Mouse (Mus musculus) layer of hippocampus, adult 2 months (tissue): ENCODE results near the gene Tigar. TPM values are rescaled to one million over a fixed set of nuclear protein-coding genes. Genes with fewer than 3 reads are reported as not detected.

Experiments used
- DNase-seq, 2 experiments: peaks; one replicate each; pipeline ENCODE4 v3.0.0; 2022; ENCODE audit warnings: low spot score in 2 of 2
- H3K27ac ChIP-seq: fragments of 200-600 bp; 2 replicates; pipeline ENCODE4 v1.8.1; 2022
- H3K4me3 ChIP-seq: fragments of 200-600 bp; 2 replicates; pipeline ENCODE4 v1.8.1; 2022; ENCODE audit warnings: mild to moderate bottlenecking
- CTCF ChIP-seq: fragments of 200-600 bp; conservative IDR thresholded peaks from 2 replicates; pipeline ENCODE4 v1.8.1; 2022; ENCODE audit warnings: antibody characterized with exemption, mild to moderate bottlenecking, moderate library complexity
- total RNA-seq, 2 experiments: library from RNA; stranded (reverse); gene quantifications; 2 replicates each; pipeline ENCODE4 v1.2.3; 2021

The Tigar gene
- total RNA-seq, 2 experiments from 2014 or later: 25.6 to 27.3 TPM

GRCm38 (mm10) chr6:127149303-127149943, 40.1 kb upstream of the Tigar start:
- peak overlapping the region; percentile 75 for H3K4me3 ChIP-seq
- TF ChIP-seq CTCF: no peak
- DNase-seq: no peak
- H3K27ac ChIP-seq: peak overlapping the region; percentile 94

- H3K4me3 ChIP-seq: peak overlapping the region; percentile 75
- H3K27ac ChIP-seq: peak overlapping the region; percentile 94
- TF ChIP-seq CTCF: peak; percentile 19
- DNase-seq: no peak
Measured at GRCm38 (mm10) chr6:127148526-127149302, 39.4 kb upstream of the Tigar start.

- 0 out of 2 replicates have a peak overlapping the region, but pooled peaks have one; percentile 10 for H3K27ac ChIP-seq
- H3K4me3 ChIP-seq: peak overlapping the region; percentile 75; the same call in 1 of the 2 replicates
- TF ChIP-seq CTCF: peak; percentile 97
- DNase-seq: peak; percentile 84 to 86
Measured at GRCm38 (mm10) chr6:127147665-127148064, 38.3 kb upstream of the Tigar start.

DNA sequence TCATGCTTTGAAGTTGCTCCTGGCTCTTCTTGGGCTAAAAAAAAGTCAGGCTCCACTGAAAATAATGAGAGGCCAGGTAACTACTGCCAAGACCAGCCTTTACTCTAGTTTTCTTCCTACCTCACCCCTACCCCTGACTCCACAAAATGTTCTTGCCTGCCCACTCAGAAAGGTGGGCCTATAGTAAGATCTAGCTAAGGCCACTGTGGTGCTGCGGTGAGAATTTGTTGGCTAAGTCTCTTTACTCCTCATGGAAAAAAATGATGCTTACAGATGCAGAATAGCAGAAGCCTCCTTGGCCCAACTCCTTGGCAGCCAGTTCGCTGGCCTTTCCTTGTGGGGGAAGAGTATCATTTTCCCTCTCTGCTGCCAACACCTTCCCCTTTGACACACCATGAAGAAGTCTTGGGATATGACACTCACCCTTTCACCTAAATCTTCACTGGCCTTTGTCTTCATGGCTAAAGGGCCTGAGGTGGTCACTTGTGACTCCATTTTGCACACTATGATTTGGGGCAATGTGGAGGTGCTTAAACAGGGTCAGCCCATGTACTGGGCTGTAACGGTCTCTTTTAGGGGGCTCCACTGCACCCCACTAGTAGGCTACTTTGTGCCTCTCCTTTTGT, 37.1 kb upstream of the Tigar start:
- Histone ChIP-seq H3K27ac (no peak overlapping the region), H3K4me3 (no peak overlapping the region)
- no peak for TF ChIP-seq CTCF
- DNase-seq: no peak

DNA sequence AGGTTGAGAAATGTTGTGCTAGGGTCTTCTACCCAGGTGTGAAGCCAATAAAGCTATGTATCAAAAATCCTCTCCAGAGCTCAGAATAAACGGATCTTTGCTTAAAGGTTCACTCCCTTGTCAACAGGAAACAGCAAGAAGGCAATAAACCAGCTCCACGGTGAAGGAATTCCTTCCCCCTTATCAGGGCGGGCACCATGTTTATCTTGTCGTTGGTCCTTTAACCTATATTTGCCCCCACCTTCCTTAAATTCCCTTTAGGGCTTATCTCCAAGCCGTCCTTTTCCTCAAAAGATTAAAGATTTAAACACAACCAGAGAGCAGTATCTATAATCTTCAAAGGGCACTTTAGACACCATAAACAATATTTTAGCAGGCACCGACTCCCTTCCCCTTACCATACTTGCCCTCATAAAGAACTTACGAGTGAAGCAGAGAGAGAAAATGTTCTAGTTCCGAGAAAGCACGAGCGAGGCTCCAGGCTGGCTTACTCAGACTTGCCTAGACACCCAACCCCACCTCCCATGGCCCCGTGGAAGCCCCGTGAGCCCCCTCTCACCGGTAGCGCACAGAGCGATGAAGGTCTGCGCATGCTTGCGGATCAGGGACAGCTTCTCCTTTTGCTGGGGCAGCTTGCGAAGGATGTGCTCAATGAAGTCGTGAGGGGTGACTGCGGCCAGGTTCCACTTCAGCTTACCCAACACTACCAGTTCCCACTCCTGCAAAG, 36.3 kb upstream of the Tigar start:
- H3K4me3 ChIP-seq: no peak overlapping the region
- no peak overlapping the region for H3K27ac ChIP-seq
- no peak for TF ChIP-seq CTCF
- no peak for DNase-seq

GRCm38 (mm10) chr6:127143576-127144288, 34.4 kb upstream of the Tigar start:
- Histone ChIP-seq H3K27ac (no peak overlapping the region), H3K4me3 (no peak overlapping the region)
- DNase-seq: no peak
- TF ChIP-seq CTCF: no peak

GRCm38 (mm10) chr6:127143124-127143520, 33.8 kb upstream of the Tigar start:
- DNase-seq: no peak
- Histone ChIP-seq H3K4me3 (no peak overlapping the region), H3K27ac (no peak overlapping the region)
- no peak for TF ChIP-seq CTCF

DNA sequence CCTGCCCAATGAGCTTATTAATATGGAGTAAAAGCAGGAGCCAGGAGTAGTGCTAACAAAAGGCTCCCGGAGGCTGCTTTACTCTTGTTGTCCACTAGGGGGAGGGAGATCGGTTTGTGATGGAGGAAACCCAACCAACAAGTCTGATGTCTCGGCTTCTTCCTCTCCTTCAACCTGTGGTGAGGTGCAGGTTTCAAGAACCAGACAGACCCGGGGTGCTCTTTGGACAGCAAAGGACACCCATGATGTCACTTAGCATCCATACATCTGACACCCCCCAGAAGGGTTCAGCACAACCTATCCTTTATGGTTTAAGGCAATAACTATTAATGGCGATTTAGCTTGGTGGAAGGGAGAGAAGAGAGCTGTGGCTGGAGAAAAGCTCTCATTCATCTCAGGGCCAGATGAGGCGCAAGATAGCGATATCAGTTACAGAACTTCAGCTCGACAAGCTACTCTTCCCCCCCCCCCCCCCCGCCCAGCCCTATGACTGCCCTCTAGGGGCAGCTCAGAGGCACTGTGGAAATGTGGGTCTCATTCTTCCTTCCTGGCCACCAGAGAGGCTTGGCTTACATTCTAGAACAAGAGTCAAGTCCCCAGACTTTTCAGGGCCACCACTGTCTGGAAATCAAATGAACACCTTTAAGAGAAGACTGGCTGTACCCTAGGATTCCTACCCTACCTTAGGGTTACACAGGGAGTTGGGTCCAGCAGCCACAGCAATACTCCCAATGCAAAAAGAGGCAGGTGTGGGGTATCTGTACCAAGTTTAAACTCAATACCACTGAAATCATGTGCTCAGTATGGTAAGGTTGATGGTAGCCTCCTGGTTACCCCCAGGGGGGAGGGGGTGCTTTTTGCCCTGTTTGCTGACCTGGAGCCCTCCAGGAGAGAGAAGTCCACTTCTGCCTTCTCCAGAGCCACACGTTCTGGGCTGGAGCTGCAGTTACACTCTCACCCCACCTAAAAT, 33.1 kb upstream of the Tigar start:
- no peak for DNase-seq
- H3K27ac ChIP-seq: no peak overlapping the region
- H3K4me3 ChIP-seq: no peak overlapping the region
- peak; percentile 83 for TF ChIP-seq CTCF

GRCm38 (mm10) chr6:127138962-127139361, 29.6 kb upstream of the Tigar start:
- no peak overlapping the region for H3K4me3 ChIP-seq
- no peak for TF ChIP-seq CTCF
- no peak overlapping the region for H3K27ac ChIP-seq
- no peak for DNase-seq

DNA sequence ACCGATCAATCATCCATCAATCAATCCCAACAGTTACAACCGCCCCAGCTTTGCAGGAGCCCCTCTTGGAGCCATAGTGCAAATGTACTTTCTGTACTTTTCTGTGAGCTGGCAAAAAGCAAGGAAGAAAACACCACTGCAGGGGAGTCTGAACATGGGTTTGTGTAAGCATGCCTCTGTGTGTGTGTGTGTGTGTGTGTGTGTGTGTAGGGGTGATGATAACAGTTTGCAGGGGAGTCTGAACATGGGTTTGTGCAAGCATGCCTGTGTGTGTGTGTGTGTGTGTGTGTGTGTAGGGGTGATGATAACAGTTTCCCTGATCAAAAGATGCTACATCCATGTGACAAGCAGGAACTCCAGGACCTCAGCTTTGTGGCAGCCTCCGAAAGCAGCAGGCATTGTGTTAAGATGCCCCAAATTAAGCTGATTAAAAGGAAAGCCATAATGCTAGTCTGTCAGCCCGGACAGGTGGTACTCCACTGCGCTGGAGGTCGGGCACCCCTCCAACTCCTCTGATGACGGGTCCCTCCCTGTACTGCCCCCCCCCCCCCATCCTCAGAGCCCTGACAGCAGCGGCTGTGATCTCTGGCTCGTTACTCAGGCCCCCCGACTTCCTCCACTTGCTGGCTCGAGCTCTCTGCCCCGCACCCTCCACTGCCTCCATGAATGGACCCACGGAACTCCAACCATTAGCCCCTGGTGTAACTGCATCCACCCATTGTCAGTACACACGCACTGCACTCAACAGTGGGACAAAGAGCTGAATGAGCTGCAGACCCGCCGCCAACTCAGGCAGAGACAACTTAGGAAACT, 24.3 kb upstream of the Tigar start:
- Histone ChIP-seq H3K4me3 (no peak overlapping the region), H3K27ac (no peak overlapping the region)
- no peak for DNase-seq
- no peak for TF ChIP-seq CTCF

DNA sequence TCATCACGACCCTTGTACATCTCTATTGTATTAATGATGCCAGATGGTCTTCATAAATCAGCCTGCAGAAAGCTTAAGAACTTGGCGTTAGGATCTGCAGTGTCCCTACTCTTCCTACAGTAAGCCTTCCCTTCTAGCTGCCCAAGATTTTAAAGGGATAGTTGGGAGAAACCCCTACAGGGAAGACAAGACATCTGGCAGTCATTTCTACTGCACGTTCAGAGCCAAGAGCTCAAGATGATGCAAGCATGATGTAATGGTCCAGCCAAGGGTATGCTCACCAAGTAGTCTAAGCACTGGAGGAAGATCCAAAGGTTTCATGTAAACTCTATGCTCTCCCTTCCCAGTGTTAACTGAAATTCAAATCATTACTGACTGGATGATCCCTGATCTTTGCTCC, 23.4 kb upstream of the Tigar start:
- H3K27ac ChIP-seq: no peak overlapping the region
- no peak for TF ChIP-seq CTCF
- no peak overlapping the region for H3K4me3 ChIP-seq
- no peak for DNase-seq
